Mouse (Mus musculus): ENCODE measurements at regions not wholly inside any gene's neighbourhood (a gene's known extent, or its start where the extent isn't known, plus 50 kb on each side); places are given as distances from the start of the nearest gene placed in this dataset.

DNA sequence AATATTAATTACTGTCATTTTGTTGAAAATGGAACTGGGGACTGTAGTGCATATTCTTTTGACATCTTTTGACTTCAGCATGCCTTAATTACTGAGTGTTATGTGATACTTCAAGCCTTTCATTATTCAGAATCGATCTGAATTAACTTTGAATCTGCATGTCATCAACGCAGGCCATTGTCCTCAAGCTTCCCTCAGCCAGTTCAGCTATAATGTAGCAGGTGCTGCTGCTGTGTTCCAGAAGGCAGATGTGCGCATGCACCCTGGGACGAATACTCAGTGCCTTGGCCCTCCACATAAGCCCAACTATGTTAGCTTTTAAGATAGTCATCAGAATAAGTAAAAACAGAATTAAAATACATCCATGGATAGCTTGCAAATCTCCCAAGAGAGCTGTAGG lies 1466.4 kb downstream of the 4930444P10Rik start:
- H3K27ac ChIP-seq (ENCODE audit: insufficient read depth, low read length): no peak overlapping the region
- no peak overlapping the region for H3K4me3 ChIP-seq (ENCODE audit: insufficient read depth, low read length)
- no peaks in the 10 kb centered on the region for H3K4me1 ChIP-seq (ENCODE audit: control insufficient read depth, insufficient read depth, low read length)
- no peak for TF ChIP-seq POLR2A (IDR thresholded peaks at IDR 0.05; ENCODE audit: extremely low read depth, insufficient read depth, low read length)
- no peak for TF ChIP-seq CTCF (IDR thresholded peaks at IDR 0.05; ENCODE audit: extremely low read depth, insufficient read depth, low read length)

DNA sequence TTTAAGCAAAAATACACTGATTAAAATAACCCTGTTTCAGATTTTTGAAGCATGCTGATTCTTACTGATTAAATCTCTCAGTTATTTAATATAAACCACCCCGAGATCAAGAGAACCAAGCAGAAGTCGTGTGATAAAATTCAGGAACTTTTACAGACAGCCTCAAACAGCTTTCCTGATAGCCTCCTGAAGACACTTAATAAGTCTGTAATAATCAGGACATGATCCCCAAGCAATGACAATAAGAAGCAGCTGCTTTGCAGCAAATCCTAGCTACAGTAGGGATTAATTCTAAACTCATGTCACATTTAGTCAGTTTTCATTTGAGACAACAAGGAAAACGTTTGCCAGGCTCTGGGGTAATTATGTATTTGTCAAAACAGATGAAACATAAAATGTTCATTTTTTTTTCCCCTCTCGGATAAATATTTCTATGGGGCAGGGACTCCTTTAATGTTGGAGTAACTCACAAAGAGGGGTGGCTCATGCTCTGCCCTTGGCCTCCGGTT lies 1472.1 kb downstream of the 4930444P10Rik start:
- H3K4me3 ChIP-seq (ENCODE audit: insufficient read depth, low read length): no peak overlapping the region
- H3K4me1 ChIP-seq (ENCODE audit: control insufficient read depth, insufficient read depth, low read length): no peaks in the 10 kb centered on the region
- H3K27ac ChIP-seq (ENCODE audit: insufficient read depth, low read length): no peak overlapping the region
- TF ChIP-seq POLR2A (IDR thresholded peaks at IDR 0.05; ENCODE audit: extremely low read depth, insufficient read depth, low read length): no peak
- no peak for TF ChIP-seq CTCF (IDR thresholded peaks at IDR 0.05; ENCODE audit: extremely low read depth, insufficient read depth, low read length)

DNA sequence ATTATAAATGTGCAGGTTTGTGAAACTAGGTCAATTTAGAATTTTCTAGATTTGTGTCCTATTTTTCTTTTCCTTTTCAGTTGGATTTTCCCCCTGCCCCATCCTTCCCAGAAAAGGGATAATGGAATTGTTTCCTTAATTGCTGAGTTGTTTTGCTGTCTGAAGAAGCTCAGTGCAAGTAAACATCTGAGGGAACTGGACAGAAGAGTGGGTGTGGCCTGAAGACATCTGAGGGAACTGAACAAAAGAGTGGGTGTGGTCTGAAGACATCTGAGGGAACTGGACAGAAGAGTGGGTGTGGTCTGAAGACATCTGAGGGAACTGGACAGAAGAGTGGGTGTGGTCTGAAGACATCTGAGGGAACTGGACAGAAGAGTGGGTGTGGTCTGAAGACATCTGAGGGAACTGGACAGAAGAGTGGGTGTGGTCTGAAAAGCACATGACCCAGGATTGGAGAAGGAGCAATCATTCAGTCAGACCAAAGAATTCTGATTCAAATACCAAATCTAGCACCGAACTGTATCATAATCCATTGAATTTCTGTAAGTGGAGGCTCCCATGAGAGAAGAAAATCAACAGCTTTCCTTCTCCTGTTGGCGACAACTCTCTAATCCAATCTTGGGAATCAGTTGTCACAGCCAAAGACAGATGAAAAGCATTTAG lies 1479.8 kb downstream of the 4930444P10Rik start:
- no peak for TF ChIP-seq POLR2A (IDR thresholded peaks at IDR 0.05; ENCODE audit: extremely low read depth, insufficient read depth, low read length)
- TF ChIP-seq CTCF (IDR thresholded peaks at IDR 0.05; ENCODE audit: extremely low read depth, insufficient read depth, low read length): no peak
- H3K4me3 ChIP-seq (ENCODE audit: insufficient read depth, low read length): no peak overlapping the region
- no peaks in the 10 kb centered on the region for H3K4me1 ChIP-seq (ENCODE audit: control insufficient read depth, insufficient read depth, low read length)
- H3K27ac ChIP-seq (ENCODE audit: insufficient read depth, low read length): no peak overlapping the region

DNA sequence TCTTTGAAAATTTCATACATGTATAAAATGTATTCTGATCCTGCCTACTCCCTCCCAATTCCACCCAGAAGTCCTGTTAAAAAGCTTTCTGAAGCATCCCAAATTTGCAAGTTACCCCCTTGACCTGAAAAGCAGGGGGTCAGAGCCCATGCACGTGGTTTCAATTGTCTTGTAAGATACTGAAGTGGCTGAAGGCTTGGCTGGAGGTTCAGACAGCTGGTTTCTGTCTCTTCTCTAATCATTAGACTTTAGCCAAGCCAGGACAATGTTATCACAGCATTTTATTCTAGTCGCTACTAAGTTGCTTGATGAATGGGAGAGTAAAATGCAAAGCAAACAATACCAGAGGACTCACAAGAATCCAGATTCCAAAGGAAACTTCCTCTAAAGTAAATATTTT lies 1484.1 kb downstream of the 4930444P10Rik start:
- Histone ChIP-seq H3K4me1 (ENCODE audit: control insufficient read depth, insufficient read depth, low read length) (no peaks in the 10 kb centered on the region), H3K27ac (ENCODE audit: insufficient read depth, low read length) (no peak overlapping the region), H3K4me3 (ENCODE audit: insufficient read depth, low read length) (no peak overlapping the region)
- TF ChIP-seq POLR2A (IDR thresholded peaks at IDR 0.05; ENCODE audit: extremely low read depth, insufficient read depth, low read length) (no peak), CTCF (IDR thresholded peaks at IDR 0.05; ENCODE audit: extremely low read depth, insufficient read depth, low read length) (no peak)

DNA sequence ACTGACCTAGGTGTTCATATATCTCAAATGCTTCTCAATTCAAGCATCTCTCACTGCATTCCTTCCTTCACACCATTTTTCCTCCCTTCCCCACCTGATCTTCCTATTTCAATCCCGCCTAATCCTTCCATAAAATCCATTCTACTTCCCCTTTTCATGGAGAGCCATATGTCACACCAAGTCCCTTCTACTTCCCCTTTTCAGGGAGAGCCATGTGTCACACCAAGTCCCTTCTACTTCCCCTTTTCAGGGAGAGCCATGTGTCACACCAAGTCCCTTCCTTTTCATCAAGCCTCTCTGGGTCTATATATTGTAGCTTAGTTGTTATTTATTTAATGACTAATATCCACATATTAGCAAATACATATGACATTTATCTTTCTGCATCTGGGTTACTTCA lies 1497.2 kb downstream of the 4930444P10Rik start:
- H3K4me3 ChIP-seq (ENCODE audit: insufficient read depth, low read length): no peak overlapping the region
- H3K27ac ChIP-seq (ENCODE audit: insufficient read depth, low read length): no peak overlapping the region
- no peak for TF ChIP-seq POLR2A (IDR thresholded peaks at IDR 0.05; ENCODE audit: extremely low read depth, insufficient read depth, low read length)
- TF ChIP-seq CTCF (IDR thresholded peaks at IDR 0.05; ENCODE audit: extremely low read depth, insufficient read depth, low read length): no peak
- H3K4me1 ChIP-seq (ENCODE audit: control insufficient read depth, insufficient read depth, low read length): no peaks in the 10 kb centered on the region

DNA sequence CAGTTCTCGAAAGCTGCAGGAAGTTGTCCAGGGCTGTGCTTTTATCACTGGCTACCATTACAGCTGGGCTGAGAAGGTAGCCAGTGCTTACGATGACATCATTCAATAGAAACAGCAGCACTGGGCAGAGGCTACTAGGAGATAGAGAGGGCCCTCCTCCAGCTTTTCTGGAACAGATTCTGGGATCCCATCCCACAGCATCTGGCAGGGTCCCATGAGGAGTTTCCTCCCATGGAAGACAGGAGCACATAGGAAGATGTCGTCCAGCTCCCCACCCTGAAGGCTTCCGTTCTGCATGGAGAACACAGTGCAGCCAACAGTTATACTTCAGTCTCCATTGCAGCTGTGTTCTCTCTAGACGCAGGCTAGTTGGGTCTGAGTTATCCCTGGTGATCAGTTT lies 1503.2 kb downstream of the 4930444P10Rik start:
- no peak overlapping the region for H3K27ac ChIP-seq (ENCODE audit: insufficient read depth, low read length)
- H3K4me1 ChIP-seq (ENCODE audit: control insufficient read depth, insufficient read depth, low read length): no peaks in the 10 kb centered on the region
- TF ChIP-seq CTCF (IDR thresholded peaks at IDR 0.05; ENCODE audit: extremely low read depth, insufficient read depth, low read length) (no peak), POLR2A (IDR thresholded peaks at IDR 0.05; ENCODE audit: extremely low read depth, insufficient read depth, low read length) (no peak)
- no peak overlapping the region for H3K4me3 ChIP-seq (ENCODE audit: insufficient read depth, low read length)

DNA sequence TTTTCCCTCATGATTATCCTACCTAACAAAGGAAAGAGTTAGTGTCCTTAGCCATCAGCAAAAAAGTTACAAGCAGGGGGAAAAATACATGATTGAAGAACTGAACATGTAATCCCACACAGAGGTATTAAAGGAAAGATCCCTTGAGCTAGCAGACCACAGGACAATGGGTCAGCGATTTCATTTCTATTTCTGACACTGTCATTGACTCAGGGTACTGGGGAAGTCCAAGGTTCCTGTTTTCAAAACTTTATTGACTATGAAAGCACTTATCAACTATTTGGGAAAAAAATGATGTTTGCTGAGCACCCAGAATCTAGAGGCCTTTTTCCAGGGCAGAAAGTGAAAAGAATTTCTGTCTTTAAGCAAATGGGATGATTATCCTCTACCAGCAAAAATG lies 1513.7 kb downstream of the 4930444P10Rik start:
- no peak for TF ChIP-seq POLR2A (IDR thresholded peaks at IDR 0.05; ENCODE audit: extremely low read depth, insufficient read depth, low read length)
- no peak for TF ChIP-seq CTCF (IDR thresholded peaks at IDR 0.05; ENCODE audit: extremely low read depth, insufficient read depth, low read length)
- Histone ChIP-seq H3K27ac (ENCODE audit: insufficient read depth, low read length) (no peak overlapping the region), H3K4me1 (ENCODE audit: control insufficient read depth, insufficient read depth, low read length) (no peaks in the 10 kb centered on the region), H3K4me3 (ENCODE audit: insufficient read depth, low read length) (no peak overlapping the region)

DNA sequence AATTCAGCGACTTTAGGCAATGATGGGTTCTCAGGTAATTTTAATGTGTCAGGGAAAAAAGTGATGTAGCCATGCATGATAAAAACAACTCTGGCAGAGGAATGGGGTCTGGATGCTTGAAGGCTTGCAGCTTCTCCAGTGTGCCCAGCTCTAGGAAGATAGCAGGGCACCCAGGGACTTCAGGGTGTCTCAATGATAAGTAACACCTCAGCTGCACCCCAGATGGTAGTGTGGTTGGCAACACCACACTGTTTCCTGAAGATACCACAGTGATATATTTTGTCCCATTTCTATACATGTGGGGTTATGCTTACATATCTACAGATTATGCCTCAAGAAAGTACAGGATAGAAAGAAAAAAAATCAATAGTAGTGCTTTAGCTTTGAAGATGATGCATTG lies 1516.9 kb downstream of the 4930444P10Rik start:
- H3K4me3 ChIP-seq (ENCODE audit: insufficient read depth, low read length): no peak overlapping the region
- TF ChIP-seq CTCF (IDR thresholded peaks at IDR 0.05; ENCODE audit: extremely low read depth, insufficient read depth, low read length) (no peak), POLR2A (IDR thresholded peaks at IDR 0.05; ENCODE audit: extremely low read depth, insufficient read depth, low read length) (no peak)
- no peaks in the 10 kb centered on the region for H3K4me1 ChIP-seq (ENCODE audit: control insufficient read depth, insufficient read depth, low read length)
- H3K27ac ChIP-seq (ENCODE audit: insufficient read depth, low read length): no peak overlapping the region

DNA sequence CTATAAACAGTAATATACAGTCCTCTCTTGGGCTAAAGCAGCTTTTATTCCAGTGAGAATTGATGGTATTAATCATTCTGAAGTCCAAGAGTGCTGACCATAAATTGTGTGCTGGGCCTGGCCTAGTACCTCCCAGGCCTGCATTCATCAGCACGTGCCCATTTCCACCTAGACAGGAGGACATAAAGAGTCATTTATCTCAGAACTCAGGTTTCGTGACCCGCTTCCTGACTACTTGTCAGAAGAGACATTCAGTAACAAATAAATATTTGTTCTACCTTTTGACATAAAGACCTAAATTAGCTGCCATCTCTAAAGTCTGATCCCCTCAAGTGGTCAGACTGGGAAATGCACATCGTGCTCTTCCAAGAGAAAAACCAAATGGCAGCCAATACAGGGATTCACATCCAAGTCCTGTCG lies 1522.6 kb downstream of the 4930444P10Rik start:
- no peak overlapping the region for H3K4me3 ChIP-seq (ENCODE audit: insufficient read depth, low read length)
- no peaks in the 10 kb centered on the region for H3K4me1 ChIP-seq (ENCODE audit: control insufficient read depth, insufficient read depth, low read length)
- no peak overlapping the region for H3K27ac ChIP-seq (ENCODE audit: insufficient read depth, low read length)
- peak; percentile 22; the same call in 1 of the 2 replicates for TF ChIP-seq CTCF (IDR thresholded peaks at IDR 0.05; ENCODE audit: extremely low read depth, insufficient read depth, low read length)
- no peak for TF ChIP-seq POLR2A (IDR thresholded peaks at IDR 0.05; ENCODE audit: extremely low read depth, insufficient read depth, low read length)

DNA sequence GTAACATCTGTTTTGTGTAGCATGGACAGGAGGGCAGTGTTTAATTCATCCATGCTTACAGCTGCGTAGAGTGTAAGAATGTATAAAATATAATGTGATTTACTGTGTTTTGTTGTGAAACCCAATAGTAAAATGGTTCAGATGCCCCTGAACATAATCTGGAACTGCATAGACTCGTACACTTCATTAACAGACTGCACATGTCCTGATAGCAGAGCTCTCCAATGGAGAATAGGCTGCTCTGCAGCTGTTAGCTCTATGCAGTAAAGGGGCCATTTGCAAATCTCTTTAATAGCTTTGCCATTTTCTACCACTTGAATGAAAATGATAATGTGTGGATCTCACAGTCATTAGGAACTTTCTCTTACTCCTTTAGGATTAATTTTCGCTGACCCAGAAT lies 1523.0 kb downstream of the 4930444P10Rik start:
- no peak overlapping the region for H3K4me3 ChIP-seq (ENCODE audit: insufficient read depth, low read length)
- no peak overlapping the region for H3K27ac ChIP-seq (ENCODE audit: insufficient read depth, low read length)
- H3K4me1 ChIP-seq (ENCODE audit: control insufficient read depth, insufficient read depth, low read length): no peaks in the 10 kb centered on the region
- no peak for TF ChIP-seq POLR2A (IDR thresholded peaks at IDR 0.05; ENCODE audit: extremely low read depth, insufficient read depth, low read length)
- TF ChIP-seq CTCF (IDR thresholded peaks at IDR 0.05; ENCODE audit: extremely low read depth, insufficient read depth, low read length): no peak
